Mouse (Mus musculus) gastrocnemius, adult 18-20 months (tissue): Measurements from ENCODE around the gene L1td1. TPM values are rescaled to one million over a fixed set of nuclear protein-coding genes. Genes with fewer than 3 reads are reported as not detected.
A peak's percentile ranks its signal among the peaks of the same experiment; 100 is the strongest.
"Not testable (repeated sequence)": the region's sequence is repeated elsewhere in the genome, so short reads cannot be mapped to it uniquely, and the experiment has no call there.

Experiments
- DNase-seq: peaks from one replicate; pipeline ENCODE4 v3.0.0; 2021; ENCODE audit warnings: low spot score
- long read RNA-seq, 2 experiments: library from polyadenylated mRNA; stranded (forward); transcript quantifications; one replicate each; pipeline ENCODE4 v2.0.0; 2021
- total RNA-seq, 2 experiments: library from RNA; stranded (reverse); gene quantifications; 2 replicates each; pipeline ENCODE4 v1.2.3; 2021

L1td1 gene
- total RNA-seq, result not detected
- long read RNA-seq, experiment 1, result 0 reads
- long read RNA-seq, experiment 2, result 0 reads

DNA sequence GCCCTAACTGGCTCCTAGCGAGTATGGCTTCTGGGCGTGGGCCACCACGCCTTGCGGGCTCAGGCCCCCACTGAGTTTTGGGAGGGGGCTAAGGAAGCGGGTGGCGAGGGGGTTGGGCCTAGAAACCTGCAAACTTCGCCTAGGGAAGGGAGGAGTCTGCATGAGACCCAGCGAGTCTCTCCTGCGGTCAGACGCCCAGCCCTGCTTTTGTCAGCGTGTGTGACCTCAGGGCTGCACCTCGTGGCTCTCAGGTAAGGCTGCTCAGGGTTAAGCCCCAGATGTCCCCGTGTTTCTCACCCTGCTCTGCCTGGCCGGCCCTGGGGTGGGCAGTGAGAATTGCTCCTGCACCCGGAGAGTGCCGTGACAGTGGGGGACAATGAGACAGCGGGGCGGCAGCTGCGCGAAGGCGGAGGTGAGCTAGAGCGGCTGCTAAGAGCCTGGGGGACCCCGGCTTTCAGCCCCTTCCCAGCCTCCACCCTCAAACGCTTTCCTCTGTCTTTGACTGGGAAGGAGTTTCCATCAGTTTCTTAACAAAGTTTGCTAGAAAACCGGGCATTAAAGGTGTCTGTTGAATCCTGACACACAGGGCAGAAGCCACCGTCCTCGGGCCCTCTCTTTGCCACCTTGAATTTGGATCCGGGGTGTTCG lies at the start of gene L1td1:
TSS of gene L1td1 (plus strand) at position 145 of the 648 bp plus-strand sequence.
- no peak for DNase-seq

- DNase-seq, result no peak
Observed at GRCm38 (mm10) chr4:98677506-98677905, 49.0 kb upstream of the L1td1 start.

DNA sequence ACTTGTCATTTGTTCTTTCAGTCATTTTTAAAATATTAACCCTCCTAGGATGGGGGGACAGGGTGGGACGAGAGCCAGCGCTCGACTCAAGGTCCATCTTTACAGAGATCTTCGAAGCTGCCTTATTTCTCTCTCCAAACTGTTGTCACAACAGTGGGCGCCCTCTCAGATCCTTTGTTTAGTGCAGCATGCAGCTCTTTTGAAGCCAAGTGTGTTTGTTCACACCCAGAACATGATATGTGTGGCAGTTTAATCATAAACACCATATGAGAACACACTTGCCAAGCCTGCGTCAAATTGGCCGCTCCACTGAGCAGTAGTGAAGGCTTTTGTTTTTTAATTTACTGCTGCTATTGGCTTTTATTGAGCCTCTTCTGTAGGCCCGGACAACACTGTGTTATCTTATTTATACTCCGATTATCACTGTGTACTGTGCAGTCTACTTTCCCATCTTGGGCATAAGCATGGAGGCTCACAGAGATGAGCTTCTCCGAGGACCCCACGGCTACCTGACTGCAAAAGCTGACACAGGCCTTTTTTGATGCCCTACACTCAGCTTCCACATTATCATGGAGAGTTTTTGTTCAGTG lies 39.8 kb upstream of the L1td1 start:
- no peak for DNase-seq

DNA sequence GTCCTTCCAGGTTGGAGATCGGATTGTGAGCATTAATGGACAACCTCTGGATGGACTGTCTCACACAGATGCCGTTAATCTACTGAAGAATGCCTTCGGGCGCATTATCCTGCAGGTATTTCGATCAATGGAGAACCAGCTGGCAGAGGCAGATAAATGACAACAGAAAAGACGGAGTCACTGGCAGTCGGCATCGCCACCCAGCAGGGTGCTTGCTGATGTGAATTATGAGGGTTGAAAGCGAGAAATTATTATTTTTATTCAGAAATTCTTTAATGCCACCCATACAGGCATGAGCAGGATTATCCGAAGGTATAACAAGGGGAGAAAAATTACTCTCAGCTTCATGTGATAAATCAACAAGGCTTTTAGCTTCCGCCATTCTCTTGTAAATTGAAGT lies 38.4 kb upstream of the L1td1 start:
- no peak for DNase-seq

- no peak for DNase-seq
Observed at GRCm38 (mm10) chr4:98688520-98688919, 38.0 kb upstream of the L1td1 start.

DNA sequence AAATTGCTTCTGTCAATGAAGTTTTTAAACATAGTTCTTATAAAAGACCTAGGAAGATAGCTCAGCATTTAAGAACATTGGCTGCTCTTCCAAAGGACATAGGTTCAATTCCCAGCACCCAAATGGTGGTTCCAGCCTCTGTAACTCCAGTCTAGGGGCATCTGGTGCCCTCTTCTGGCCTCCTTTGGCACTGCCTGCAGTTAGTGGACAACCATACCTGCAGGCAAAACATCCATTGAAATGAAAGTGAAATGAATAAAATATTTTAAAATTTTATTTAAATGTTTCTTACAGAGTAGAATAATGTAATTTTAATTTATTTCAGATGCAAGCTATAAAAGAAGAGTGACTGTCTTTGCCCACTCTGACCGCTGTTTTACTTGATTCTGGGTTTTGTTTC lies 36.5 kb upstream of the L1td1 start:
- DNase-seq, result no peak

DNA sequence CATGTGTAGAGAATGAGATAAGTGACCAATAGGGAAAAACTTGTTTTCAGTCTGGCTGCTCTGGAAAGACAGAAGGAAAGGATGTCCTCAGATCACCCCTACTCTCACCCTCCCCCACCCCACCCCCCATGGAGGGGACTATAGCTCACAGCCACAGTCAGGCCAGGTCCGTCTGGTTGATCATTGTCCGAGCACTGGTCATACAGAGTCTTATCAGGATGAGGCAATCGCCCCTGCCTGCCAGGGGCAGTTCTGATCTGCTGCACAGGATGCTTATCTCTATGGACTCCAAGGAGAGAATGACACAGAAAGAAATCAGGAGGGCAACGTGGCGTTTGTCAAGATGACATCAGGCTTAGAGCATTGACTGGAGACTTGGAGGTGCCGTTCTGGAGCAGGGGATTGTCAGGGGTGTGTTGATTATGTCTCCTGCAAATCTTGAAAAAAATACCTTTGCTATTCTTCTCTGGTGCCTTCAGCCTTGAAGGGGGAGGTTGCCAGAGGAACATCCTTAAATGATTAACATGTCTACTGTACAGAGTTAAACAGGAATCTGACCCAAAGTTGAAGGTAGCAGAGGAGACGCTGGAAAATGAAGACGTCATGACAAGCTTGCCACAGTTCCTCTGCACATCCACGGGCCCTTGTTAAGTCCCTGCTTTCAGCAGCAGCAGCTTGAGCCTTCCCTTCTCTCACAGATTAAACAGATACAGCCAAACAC lies 32.9 kb upstream of the L1td1 start:
- DNase-seq, result no peak

- DNase-seq, result no peak
Observed at GRCm38 (mm10) chr4:98697932-98698331, 28.6 kb upstream of the L1td1 start.

DNA sequence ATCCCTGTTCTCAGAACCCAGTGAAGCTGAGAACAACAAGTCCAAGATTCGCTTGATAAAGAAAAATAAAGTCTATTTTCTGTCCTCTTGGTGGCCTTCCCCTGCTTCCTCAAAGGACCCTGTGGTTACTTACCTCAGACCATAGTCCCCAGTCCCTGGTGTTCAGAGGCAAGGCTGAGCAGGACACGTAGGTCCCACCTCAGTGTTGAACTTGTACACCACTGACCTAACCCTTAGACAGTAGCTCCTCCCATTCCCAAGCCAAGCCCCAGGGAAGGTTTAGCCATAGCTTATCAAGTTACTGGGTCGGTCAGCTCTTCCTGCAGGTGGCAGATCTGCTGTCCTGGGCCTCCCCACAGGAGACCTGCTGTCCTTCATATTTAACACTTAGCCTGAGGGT lies 27.6 kb upstream of the L1td1 start:
- DNase-seq, result no peak

- no peak for DNase-seq
Observed at GRCm38 (mm10) chr4:98700156-98700555, 26.4 kb upstream of the L1td1 start.

GRCm38 (mm10) chr4:98702201-98702894 lies 24.2 kb upstream of the L1td1 start:
- peak; percentile 69 for DNase-seq

- DNase-seq, result no peak
Observed at GRCm38 (mm10) chr4:98710891-98711290, 15.6 kb upstream of the L1td1 start.

- no peak for DNase-seq
Observed at GRCm38 (mm10) chr4:98717735-98718546, 8.6 kb upstream of the L1td1 start.

GRCm38 (mm10) chr4:98718547-98718917 lies 8.0 kb upstream of the L1td1 start:
- no peak for DNase-seq

- peak; percentile 40 for DNase-seq
Observed at GRCm38 (mm10) chr4:98722454-98722853, 4.1 kb upstream of the L1td1 start.

- DNase-seq, result not testable (repeated sequence)
Observed at GRCm38 (mm10) chr4:98724682-98725081, 1.9 kb upstream of the L1td1 start.

DNA sequence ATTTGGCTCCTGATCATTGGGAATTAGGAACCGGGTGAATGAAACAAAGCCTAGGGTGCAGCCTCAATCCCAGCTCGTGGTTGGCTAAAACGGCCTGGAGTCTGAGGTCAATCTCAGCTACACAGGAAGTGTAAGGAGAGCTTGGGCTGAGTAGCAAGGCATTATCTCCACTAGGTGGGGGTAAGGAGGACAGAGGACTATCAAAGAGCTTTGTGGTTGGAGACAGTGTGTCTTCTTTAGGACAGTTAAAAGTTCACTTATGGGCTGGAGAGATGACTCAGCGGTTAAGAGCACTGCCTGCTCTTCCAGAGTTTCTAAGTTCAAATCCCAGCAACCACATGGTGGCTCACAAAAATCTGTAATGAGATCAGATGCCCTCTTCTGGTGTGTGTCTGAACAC lies 1.1 kb upstream of the L1td1 start:
- DNase-seq, result no peak

DNA sequence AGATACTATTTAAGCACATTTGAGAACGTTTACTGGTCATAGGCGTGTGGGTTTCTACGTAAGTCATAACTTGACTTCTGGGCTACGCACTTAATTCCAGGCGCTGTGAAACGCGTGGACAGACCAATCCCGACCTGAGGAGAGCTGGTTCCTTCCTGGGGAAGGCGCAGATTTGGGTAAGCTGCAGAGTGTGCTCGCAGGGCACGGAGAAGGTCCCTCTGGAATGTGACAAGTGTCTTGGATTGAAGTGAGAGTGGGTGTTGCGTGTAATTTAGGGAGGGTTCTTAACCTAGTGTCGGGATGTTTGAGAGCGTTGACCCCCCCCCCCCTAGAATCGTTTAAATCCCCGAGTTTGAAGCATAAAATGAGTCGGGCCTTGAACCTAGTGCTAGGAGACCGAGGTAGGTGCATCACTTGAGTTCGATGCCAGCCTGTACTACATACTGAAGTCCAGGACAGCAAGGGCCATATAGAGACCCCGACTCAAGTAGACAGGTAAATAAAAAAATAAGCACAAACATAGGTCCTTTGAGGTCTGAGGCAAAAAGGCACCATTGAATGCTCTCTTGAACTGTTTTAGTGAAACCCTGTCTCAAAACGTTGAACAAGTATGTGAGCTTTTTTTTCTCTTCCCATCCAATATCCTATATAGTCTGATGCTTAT lies 893 bp downstream of the L1td1 start:
- DNase-seq, result no peak

DNA sequence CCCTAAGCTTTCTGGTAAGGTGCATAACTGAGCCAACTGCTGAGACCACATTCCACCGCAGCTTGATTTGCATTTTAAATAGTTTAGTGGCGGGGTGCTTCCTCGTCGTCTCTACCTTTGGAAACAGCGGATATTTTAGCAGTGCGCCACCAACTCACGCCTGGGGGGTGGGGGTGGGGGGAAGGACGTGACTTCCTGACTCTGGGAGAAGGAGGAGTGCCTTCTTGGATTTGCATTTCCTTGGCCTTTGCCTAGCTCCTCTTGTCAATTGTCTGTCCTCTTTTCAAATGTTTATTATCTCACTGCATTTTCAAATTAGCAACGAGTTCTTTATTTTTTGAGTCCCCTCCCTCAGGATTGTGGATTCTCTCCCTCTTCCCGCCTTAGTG lies 1.4 kb downstream of the L1td1 start:
- no peak for DNase-seq

- no peak for DNase-seq
Observed at GRCm38 (mm10) chr4:98728716-98729115, 2.2 kb downstream of the L1td1 start.

- DNase-seq, result no peak
Observed at GRCm38 (mm10) chr4:98733660-98734059, 7.1 kb downstream of the L1td1 start.
